ENCODE assay signal across 8 mouse cellular contexts in the genomic region with DNA sequence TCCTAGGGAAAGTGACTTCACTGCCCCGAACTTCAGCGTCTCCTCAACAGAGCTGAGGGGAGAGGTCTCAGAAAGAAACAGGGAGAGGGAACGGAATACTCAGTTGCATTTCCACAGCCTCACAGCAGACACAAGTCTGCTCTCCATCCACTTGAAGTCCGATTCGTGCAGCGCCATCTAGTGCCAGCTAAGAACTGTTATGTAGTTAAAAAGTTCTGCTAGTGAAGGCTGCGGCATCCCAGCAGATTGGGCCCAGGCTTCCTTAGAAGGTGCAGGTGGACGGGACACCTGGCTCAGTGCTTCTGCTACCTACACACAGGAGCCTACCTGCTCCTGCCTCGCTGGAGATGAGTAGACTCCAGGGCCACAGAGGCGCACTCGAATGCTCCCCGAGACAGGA. TPM values are rescaled to one million over a fixed set of nuclear protein-coding genes. Genes with fewer than 3 reads are reported as not detected.
A peak's percentile ranks its signal among the peaks of the same experiment; 100 is the strongest.
DNase-seq lines count a peak whose midpoint lies in the region; ATAC-seq lines count a peak whose summit lies in the region.

No protein-coding gene starts in this region.

- peaks cover 42% of the 10 kb centered on the region for H3K27me3 ChIP-seq in forebrain, embryonic 12.5 days

- H3K4me3 ChIP-seq in forebrain, embryonic 12.5 days (replicated peaks) = no peak overlapping the region

- H3K36me3 ChIP-seq in forebrain, embryonic 12.5 days (replicated peaks) = no peaks in the 10 kb centered on the region

- H3K4me2 ChIP-seq in forebrain, embryonic 12.5 days = no peak overlapping the region

- WGBS in forebrain, embryonic 12.5 days = 19% methylated on average over 12 of the region's 12 CpGs

- no peak overlapping the region for H3K27ac ChIP-seq in forebrain, embryonic 12.5 days

- DNase-seq in cerebellum, adult 11 months = no peak
- DNase-seq in urinary bladder, postnatal 25 days (ENCODE audit: low spot score) = peak; percentile 18
- DNase-seq in urinary bladder, adult 2 months (ENCODE audit: low spot score) = no peak
- peak; percentile 60 for DNase-seq in layer of hippocampus, adult 9-11 months
- DNase-seq in testis, postnatal 10 days (ENCODE audit: low spot score) = peak; percentile 66

- H3K9ac ChIP-seq in forebrain, embryonic 12.5 days = no peak overlapping the region

- no peaks in the 10 kb centered on the region for H3K9me3 ChIP-seq in forebrain, embryonic 12.5 days

- H3K4me1 ChIP-seq in forebrain, embryonic 12.5 days = peaks cover 12% of the 10 kb centered on the region

- peak; percentile 23; the same call in 1 of the 2 replicates for ATAC-seq in cerebellum, adult (ENCODE audit: insufficient number of reproducible peaks, low FRiP score, low TSS enrichment)
- ATAC-seq in forebrain, embryonic 12.5 days (ENCODE audit: low FRiP score) = 0 out of 2 replicates have a peak, but pooled peaks have one; percentile 28
- ATAC-seq in megakaryocyte-erythroid progenitor cell, adult 5-6 weeks (replicated peaks; ENCODE audit: low FRiP score, low TSS enrichment, poor library complexity, severe bottlenecking) = peak; percentile 51

RNA-seq across cellular contexts. Expression of a gene that starts 0.8 kb away (rescaled TPM):
- polyA plus RNA-seq in urinary bladder, adult 2 months (2012; rRNA removed) = 0.66 and 1.6 TPM in 2 replicates
- 17.1 and 17.2 TPM in 2 replicates for polyA plus RNA-seq in forebrain, embryonic 12.5 days (2016; fragmentation: Nextera tagmentation; extraction: Ambion mirVana)
- total RNA-seq in megakaryocyte-erythroid progenitor cell, adult 5-6 weeks (2014; fragmentation: Nextera tagmentation) = 0.37 TPM in 1 of 2 replicates, not detected in the other
- 6.8 TPM in 1 of 2 replicates, not detected in the other for total RNA-seq in megakaryocyte-erythroid progenitor cell, adult 5-6 weeks (2017)

RNA-seq across cellular contexts. Expression of a gene that starts 39.7 kb away (rescaled TPM):
- 13.0 and 13.5 TPM in 2 replicates for polyA plus RNA-seq in urinary bladder, adult 2 months (2012; rRNA removed)
- polyA plus RNA-seq in forebrain, embryonic 12.5 days (2016; fragmentation: Nextera tagmentation; extraction: Ambion mirVana) = 14.6 and 14.8 TPM in 2 replicates
- total RNA-seq in megakaryocyte-erythroid progenitor cell, adult 5-6 weeks (2014; fragmentation: Nextera tagmentation) = 20.4 and 23.3 TPM in 2 replicates
- 5.2 and 20.5 TPM in 2 replicates for total RNA-seq in megakaryocyte-erythroid progenitor cell, adult 5-6 weeks (2017)

Comparison
In these comparisons a context has a peak if more than half of its experiments do, and no peak if none do; other contexts are left out.
1. DNase-seq: peak in urinary bladder, postnatal 25 days (single experiment), layer of hippocampus, adult 9-11 months (single experiment) and testis, postnatal 10 days (single experiment); none in cerebellum, adult 11 months (single experiment) and urinary bladder, adult 2 months (single experiment).
2. Peak in every context shown above with its lines, with median percentiles within 50 percentile points of each other: ATAC-seq.